Mouse (Mus musculus) forebrain, embryonic 14.5 days (tissue): ENCODE measurements around the gene Otud4. TPM values are rescaled to one million over a fixed set of nuclear protein-coding genes. Genes with fewer than 3 reads are reported as not detected.

Experiments
- ATAC-seq: fragments of 200-750 bp; cut with Nextera tagmentation; 2 replicates; pipeline ENCODE4 v1.8.0; 2017; ENCODE audit warnings: mild to moderate bottlenecking, moderate library complexity
- DNase-seq: peaks from one replicate; pipeline ENCODE4 v3.0.0-alpha.2; 2015; ENCODE audit warnings: low spot score
- H3K27ac ChIP-seq: fragments of 300-500 bp; sonication (generic); 2 replicates; pipeline ENCODE4 v1.5.1; 2014; ENCODE audit warnings: low read depth, mild to moderate bottlenecking, control low read depth, low read length, moderate library complexity
- H3K27me3 ChIP-seq: fragments of 300-500 bp; sonication (generic); replicated peaks from 2 replicates; pipeline ENCODE4 v1.6.1; 2014; ENCODE audit warnings: low read length, control low read depth, mixed read lengths; ENCODE audit not compliant: control insufficient read depth, insufficient read depth
- H3K36me3 ChIP-seq: fragments of 300-500 bp; sonication (generic); 2 replicates; pipeline ENCODE4 v1.6.1; 2014; ENCODE audit warnings: low read length, control low read depth; ENCODE audit not compliant: control insufficient read depth, insufficient read depth
- H3K4me1 ChIP-seq: fragments of 300-500 bp; sonication (generic); 2 replicates; pipeline ENCODE4 v1.6.1; 2014; ENCODE audit warnings: antibody characterized with exemption, low read length, control low read depth; ENCODE audit not compliant: control insufficient read depth, insufficient read depth
- H3K4me2 ChIP-seq: fragments of 300-500 bp; sonication (generic); 2 replicates; pipeline ENCODE4 v1.6.1; 2014; ENCODE audit warnings: mild to moderate bottlenecking, control low read depth, low read length
- H3K4me3 ChIP-seq: fragments of 300-500 bp; sonication (generic); 2 replicates; pipeline ENCODE4 v1.5.1; 2014; ENCODE audit warnings: low read depth, low read length, control low read depth
- H3K9ac ChIP-seq: fragments of 300-500 bp; sonication (generic); 2 replicates; pipeline ENCODE4 v1.6.1; 2014; ENCODE audit warnings: mild to moderate bottlenecking, low read length, control low read depth, moderate library complexity
- H3K9me3 ChIP-seq: fragments of 300-500 bp; sonication (generic); replicated peaks from 2 replicates; pipeline ENCODE4 v1.6.1; 2016; ENCODE audit warnings: low read length, control low read depth, mixed read lengths; ENCODE audit not compliant: control insufficient read depth
- WGBS: fragments of 180-500 bp; shearing (Covaris S2); extraction: QIAGEN DNeasy Blood & Tissue Kit; methylation state at CpG from one replicate; pipeline ENCODE4 v1.1.7; 2014; 5-methylcytosine and 5-hydroxymethylcytosine counted together
- polyA plus RNA-seq: library from polyadenylated mRNA; unstranded; fragments of >200 nt; fragmentation: Nextera tagmentation; extraction: Ambion mirVana; gene quantifications from 2 replicates; pipeline ENCODE4 v1.2.1, GENCODE M21; 2014

The Otud4 gene
- polyA plus RNA-seq, 1 experiment from 2014 or later: 16.2 TPM

DNA sequence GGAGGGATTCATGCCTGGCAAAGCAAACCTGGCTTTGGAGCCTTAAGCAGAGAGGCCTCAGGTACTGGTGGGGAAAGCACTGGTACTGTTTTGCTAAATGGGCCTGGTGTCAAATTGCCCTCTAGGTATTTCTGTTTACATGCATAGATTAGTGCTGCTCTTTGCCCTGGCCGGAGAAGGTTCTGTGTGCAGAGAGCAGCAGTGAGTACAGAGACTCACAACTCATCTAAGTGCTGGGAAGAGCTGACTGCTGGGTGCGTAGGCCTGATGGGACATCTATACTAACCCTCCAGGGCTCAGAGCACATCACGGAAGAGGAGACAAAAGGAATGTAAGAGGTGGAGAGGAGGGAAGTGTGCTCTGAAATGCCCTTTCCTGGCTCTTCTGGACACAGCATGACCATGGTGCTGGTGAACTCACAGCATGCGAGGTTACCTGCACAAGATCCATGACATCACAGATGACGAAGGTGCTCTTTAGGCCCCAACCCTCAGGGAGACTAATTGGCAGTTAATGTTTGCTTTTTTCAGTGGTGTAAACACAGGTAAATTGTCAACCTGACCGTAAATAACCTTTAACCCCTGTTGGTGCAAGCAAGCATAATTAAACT lies 23.6 kb upstream of the Otud4 start:
- Histone ChIP-seq H3K36me3 (no peaks in the 10 kb centered on the region), H3K4me2 (no peak overlapping the region), H3K27me3 (no peaks in the 10 kb centered on the region), H3K27ac (no peak overlapping the region), H3K4me3 (no peak overlapping the region), H3K4me1 (no peaks in the 10 kb centered on the region), H3K9ac (no peak overlapping the region), H3K9me3 (no peaks in the 10 kb centered on the region)
- 76% methylated on average over 6 of the region's 6 CpGs for WGBS
- ATAC-seq: no peak
- no peak for DNase-seq

DNA sequence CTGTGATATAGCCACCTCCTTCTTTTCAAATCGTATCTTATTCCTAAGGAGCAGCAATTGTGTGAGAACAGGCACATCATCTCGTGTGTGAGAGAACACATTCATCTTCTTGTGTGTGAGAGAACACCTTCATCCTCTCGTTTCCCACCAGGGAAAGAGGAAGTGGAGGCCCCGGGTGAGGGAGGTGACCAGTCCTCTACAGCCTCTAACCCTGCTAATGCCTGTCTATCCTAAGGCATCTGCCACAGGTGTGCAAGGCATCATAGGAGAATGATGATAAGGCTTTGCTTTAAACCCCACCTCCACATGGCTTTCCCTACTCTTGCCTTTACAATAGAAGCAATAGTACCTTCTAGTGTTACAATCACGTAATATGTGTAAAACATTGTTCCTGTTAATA lies 20.5 kb upstream of the Otud4 start:
- ATAC-seq (no peak), DNase-seq (no peak)
- H3K9ac ChIP-seq: no peak overlapping the region
- no peaks in the 10 kb centered on the region for H3K36me3 ChIP-seq
- whole genome bisulfite sequencing: 66% methylated on average over 5 of the region's 5 CpGs
- H3K27ac ChIP-seq: no peak overlapping the region
- H3K4me3 ChIP-seq: no peak overlapping the region
- no peak overlapping the region for H3K4me2 ChIP-seq
- no peaks in the 10 kb centered on the region for H3K9me3 ChIP-seq
- no peaks in the 10 kb centered on the region for H3K27me3 ChIP-seq
- no peaks in the 10 kb centered on the region for H3K4me1 ChIP-seq

DNA sequence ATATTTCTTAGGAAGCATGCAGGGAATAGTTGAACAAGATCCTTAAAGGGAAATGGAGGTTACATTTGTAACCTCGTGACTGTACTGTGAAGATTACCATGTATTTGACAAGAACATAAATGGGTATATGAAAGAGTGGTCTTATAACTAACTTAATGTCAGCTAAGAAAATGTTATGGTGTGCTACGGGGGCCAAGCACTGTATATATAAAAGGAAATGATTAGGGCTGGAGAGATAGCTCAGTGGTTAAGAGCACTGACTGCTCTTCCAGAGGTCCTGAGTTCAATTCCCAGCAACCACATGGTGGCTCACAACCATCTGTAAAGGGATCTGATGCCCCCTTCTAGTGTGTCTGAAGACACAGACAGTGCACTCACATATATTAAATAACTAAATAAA lies 20.1 kb upstream of the Otud4 start:
- Histone ChIP-seq H3K4me2 (no peak overlapping the region), H3K27ac (no peak overlapping the region), H3K36me3 (no peaks in the 10 kb centered on the region), H3K9ac (no peak overlapping the region), H3K4me1 (no peaks in the 10 kb centered on the region), H3K4me3 (no peak overlapping the region), H3K9me3 (no peaks in the 10 kb centered on the region), H3K27me3 (no peaks in the 10 kb centered on the region)
- no peak for ATAC-seq
- 88% methylated on average over 2 of the region's 2 CpGs for WGBS
- no peak for DNase-seq

DNA sequence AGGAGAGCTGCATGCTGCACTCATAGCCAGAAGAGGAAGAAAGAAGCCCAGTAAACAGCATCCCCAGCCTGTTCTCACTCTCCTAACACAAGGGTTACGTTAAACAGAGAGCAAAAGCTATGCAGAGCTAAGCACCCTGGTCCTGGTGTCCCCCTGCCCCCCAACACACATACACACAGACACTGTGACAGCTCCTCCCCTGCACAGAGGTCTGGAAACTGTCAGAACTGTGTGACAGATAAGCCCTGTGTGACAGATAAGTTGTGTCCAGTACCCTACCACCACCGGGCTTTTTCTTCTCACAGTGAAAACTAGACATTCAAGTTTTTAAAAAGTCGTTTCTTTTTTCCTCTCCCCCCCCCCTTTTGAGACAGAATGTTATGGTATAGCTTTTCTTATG lies 19.4 kb upstream of the Otud4 start:
- Histone ChIP-seq H3K27me3 (no peaks in the 10 kb centered on the region), H3K36me3 (no peaks in the 10 kb centered on the region), H3K9me3 (no peaks in the 10 kb centered on the region), H3K4me3 (no peak overlapping the region), H3K4me2 (no peak overlapping the region), H3K4me1 (no peaks in the 10 kb centered on the region), H3K9ac (no peak overlapping the region), H3K27ac (no peak overlapping the region)
- DNase-seq (no peak), ATAC-seq (no peak)
- 42% methylated on average over 3 of the region's 3 CpGs for WGBS

DNA sequence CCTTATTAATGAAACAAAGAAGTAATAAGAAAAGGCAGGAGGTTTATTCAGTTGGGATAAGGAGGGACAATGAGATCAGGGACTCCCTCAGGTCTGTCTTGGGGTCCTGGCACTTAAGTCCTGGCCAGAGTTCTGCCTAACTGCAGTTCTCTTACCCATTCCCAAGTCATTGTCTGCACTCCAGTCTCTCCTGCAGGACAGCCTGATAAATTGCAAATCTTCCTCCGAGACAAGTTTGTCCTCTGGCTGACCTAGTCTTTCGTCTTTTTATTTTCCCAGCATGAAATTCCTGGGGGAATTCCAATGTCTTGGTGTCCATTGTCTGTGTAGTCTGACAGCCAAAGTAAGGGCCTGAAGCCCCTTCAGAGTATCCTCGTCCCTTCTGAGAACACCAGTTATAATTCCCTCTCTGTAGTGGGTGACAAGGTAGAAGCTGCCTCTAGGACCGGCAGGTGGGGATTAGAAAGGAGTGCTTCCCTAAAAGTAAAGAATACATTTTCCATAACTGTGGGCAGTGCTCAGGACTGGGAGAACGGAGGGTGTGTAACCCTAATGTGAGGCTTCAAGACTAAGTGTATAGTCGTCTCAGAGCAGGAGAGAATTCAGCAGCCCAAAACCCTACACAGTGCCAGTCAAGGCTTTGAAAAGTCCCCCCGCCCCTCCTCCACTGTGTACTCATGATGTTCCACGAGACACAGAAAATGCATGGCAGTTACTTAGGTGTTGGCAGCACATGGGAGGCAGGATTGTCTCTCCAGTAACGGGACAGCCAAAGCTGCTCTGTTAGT lies 18.7 kb upstream of the Otud4 start:
- DNase-seq: no peak
- 41% methylated on average over 9 of the region's 9 CpGs for WGBS

DNA sequence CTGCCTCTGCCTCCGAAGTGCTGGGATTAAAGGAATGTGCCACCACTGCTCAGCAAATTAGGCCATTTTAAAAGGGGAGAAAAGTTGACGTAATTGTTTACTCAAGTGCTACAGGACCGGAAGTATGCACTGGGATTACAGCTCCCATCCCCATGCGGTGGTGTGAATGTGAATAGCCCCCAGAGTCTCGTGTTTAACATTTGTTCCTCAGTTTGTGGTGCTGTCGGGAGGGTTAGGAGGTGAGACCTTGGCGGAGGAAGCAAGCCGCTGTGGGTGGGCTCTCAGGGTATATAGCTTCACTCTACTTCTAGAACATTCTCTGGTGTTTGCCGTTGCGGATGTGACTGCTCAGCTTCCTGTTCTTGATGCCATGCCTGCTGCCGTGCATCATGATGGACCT lies 17.1 kb upstream of the Otud4 start:
- H3K9ac ChIP-seq: no peak overlapping the region
- no peaks in the 10 kb centered on the region for H3K9me3 ChIP-seq
- no peak overlapping the region for H3K27ac ChIP-seq
- DNase-seq (no peak), ATAC-seq (no peak)
- no peaks in the 10 kb centered on the region for H3K27me3 ChIP-seq
- no peaks in the 10 kb centered on the region for H3K36me3 ChIP-seq
- H3K4me1 ChIP-seq: no peaks in the 10 kb centered on the region
- H3K4me2 ChIP-seq: no peak overlapping the region
- 84% methylated on average over 11 of the region's 11 CpGs for WGBS
- no peak overlapping the region for H3K4me3 ChIP-seq

More for the DNA sequence above, 18.7 kb upstream of the Otud4 start:
- Histone ChIP-seq H3K27ac (no peak overlapping the region), H3K36me3 (no peaks in the 10 kb centered on the region), H3K4me1 (no peaks in the 10 kb centered on the region), H3K4me2 (no peak overlapping the region), H3K4me3 (no peak overlapping the region), H3K9me3 (no peaks in the 10 kb centered on the region), H3K9ac (no peak overlapping the region), H3K27me3 (no peaks in the 10 kb centered on the region)
- ATAC-seq: no peak

DNA sequence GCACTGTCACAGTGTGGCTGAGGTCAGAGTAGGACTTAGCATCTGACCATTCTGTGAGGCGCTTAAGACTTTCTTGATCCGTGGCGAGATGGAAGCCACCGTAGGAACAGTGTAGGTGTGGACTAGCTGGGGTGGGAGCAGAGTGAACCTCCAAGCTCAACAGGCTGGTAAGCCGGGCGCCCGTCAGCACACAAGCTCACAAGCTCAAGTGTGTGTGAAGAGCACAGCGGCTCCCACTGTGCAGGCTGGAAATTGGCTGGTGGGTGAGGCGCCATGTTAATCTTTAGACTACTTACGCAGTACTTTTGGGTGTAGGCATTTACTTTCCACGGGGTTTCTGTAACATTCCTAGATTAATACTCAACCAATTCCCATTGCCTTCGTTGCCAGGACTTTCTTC lies 16.1 kb upstream of the Otud4 start:
- Histone ChIP-seq H3K36me3 (no peaks in the 10 kb centered on the region), H3K27me3 (no peaks in the 10 kb centered on the region), H3K9ac (no peak overlapping the region), H3K4me3 (no peak overlapping the region), H3K4me2 (no peak overlapping the region), H3K9me3 (no peaks in the 10 kb centered on the region), H3K4me1 (no peaks in the 10 kb centered on the region), H3K27ac (no peak overlapping the region)
- 94% methylated on average over 12 of the region's 12 CpGs for WGBS
- ATAC-seq (no peak), DNase-seq (no peak)

DNA sequence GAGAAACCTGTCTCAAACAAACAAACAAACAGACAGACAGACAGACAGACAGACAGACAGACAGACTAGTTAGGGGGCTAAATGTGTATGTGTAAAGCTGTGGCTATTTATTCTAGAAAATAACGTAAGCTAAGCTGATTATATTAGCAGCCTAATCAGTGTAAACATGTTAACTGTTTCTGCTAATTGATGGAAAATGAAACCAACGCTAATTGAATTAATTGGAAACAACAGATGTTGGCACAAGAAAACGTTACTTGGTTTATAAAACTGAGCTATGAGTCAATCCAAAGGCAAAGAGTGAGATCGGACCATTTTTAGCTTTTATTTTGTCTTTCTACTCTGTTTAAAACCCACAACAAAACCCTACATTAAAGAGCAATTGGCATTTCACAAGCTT lies 15.0 kb upstream of the Otud4 start:
- Histone ChIP-seq H3K27me3 (no peaks in the 10 kb centered on the region), H3K36me3 (no peaks in the 10 kb centered on the region), H3K9ac (no peak overlapping the region), H3K27ac (no peak overlapping the region), H3K4me1 (no peaks in the 10 kb centered on the region), H3K9me3 (no peaks in the 10 kb centered on the region), H3K4me2 (no peak overlapping the region), H3K4me3 (no peak overlapping the region)
- ATAC-seq (no peak), DNase-seq (peak; percentile 16)
- WGBS: 54% methylated on average over 4 of the region's 4 CpGs

DNA sequence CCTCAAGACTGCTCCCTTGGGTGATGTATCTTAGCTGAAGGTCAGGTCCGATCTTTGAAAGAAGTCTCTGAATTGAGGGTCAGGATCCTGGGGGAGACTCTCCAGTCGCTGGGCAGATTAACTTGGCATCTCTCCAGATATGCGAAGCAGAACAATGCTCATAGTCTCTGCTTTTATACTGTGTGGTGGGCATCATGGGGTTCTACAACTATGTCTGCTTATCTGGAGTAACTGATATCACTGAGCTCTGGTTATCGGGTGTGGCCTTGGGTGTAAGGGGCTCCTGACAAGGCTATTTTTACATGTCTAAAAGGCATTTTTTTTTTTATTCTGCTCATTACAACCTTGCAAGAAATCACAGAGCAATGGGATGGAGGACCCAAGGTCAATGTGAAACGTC lies 13.2 kb upstream of the Otud4 start:
- no peaks in the 10 kb centered on the region for H3K4me1 ChIP-seq
- WGBS: 69% methylated on average over 5 of the region's 5 CpGs
- DNase-seq (no peak), ATAC-seq (no peak)
- no peaks in the 10 kb centered on the region for H3K27me3 ChIP-seq
- no peak overlapping the region for H3K4me3 ChIP-seq
- no peak overlapping the region for H3K4me2 ChIP-seq
- no peaks in the 10 kb centered on the region for H3K36me3 ChIP-seq
- no peaks in the 10 kb centered on the region for H3K9me3 ChIP-seq
- H3K9ac ChIP-seq: no peak overlapping the region
- H3K27ac ChIP-seq: no peak overlapping the region
